Mouse (Mus musculus) forelimb bud, embryonic 11.5 days (tissue): ENCODE measurements at regions not wholly inside any gene's neighbourhood (a gene's known extent, or its start where the extent isn't known, plus 50 kb on each side); places are given as distances from the start of the nearest gene placed in this dataset.
"Not testable (repeated sequence)": the region's sequence is repeated elsewhere in the genome, so short reads cannot be mapped to it uniquely, and the experiment has no call there.

Experiments
- DNase-seq: peaks from one replicate; pipeline ENCODE4 v3.0.0-alpha.2; 2012; ENCODE audit warnings: low read depth, low spot score

GRCm38 (mm10) chr15:96031085-96031780, 240.6 kb downstream of the Ano6 start:
- no peak for DNase-seq

GRCm38 (mm10) chr15:96035273-96035672, 244.6 kb downstream of the Ano6 start:
- DNase-seq: no peak

- no peak for DNase-seq
These were observed 241.8 kb upstream of the Arid2 start for GRCm38 (mm10) chr15:96045561-96045960.

GRCm38 (mm10) chr15:96046651-96047050, 240.7 kb upstream of the Arid2 start:
- DNase-seq: peak; percentile 68

GRCm38 (mm10) chr15:96050416-96050815, 236.9 kb upstream of the Arid2 start:
- no peak for DNase-seq

- DNase-seq: no peak
These were observed 234.7 kb upstream of the Arid2 start for GRCm38 (mm10) chr15:96052586-96052985.

- DNase-seq: no peak
These were observed 232.0 kb upstream of the Arid2 start for GRCm38 (mm10) chr15:96055361-96055760.

GRCm38 (mm10) chr15:96055796-96056473, 231.4 kb upstream of the Arid2 start:
- DNase-seq: no peak

- DNase-seq: no peak
These were observed 227.7 kb upstream of the Arid2 start for GRCm38 (mm10) chr15:96059623-96060022.

- DNase-seq: no peak
These were observed 222.7 kb upstream of the Arid2 start for GRCm38 (mm10) chr15:96064499-96065217.

- no peak for DNase-seq
These were observed 211.7 kb upstream of the Arid2 start for GRCm38 (mm10) chr15:96075615-96076014.

- DNase-seq: no peak
These were observed 209.6 kb upstream of the Arid2 start for GRCm38 (mm10) chr15:96077756-96078155.

- DNase-seq: no peak
These were observed 208.7 kb upstream of the Arid2 start for GRCm38 (mm10) chr15:96078580-96078979.

- DNase-seq: no peak
These were observed 197.6 kb upstream of the Arid2 start for GRCm38 (mm10) chr15:96089676-96090075.

- no peak for DNase-seq
These were observed 190.9 kb upstream of the Arid2 start for GRCm38 (mm10) chr15:96096438-96096837.

GRCm38 (mm10) chr15:96098821-96099220, 188.5 kb upstream of the Arid2 start:
- no peak for DNase-seq

- DNase-seq: not testable (repeated sequence)
These were observed 187.3 kb upstream of the Arid2 start for GRCm38 (mm10) chr15:96099844-96100640.

GRCm38 (mm10) chr15:96103737-96104136, 183.6 kb upstream of the Arid2 start:
- DNase-seq: no peak

- no peak for DNase-seq
These were observed 179.8 kb upstream of the Arid2 start for GRCm38 (mm10) chr15:96107503-96107902.

GRCm38 (mm10) chr15:96113091-96113490, 174.2 kb upstream of the Arid2 start:
- no peak for DNase-seq

- DNase-seq: no peak
These were observed 172.7 kb upstream of the Arid2 start for GRCm38 (mm10) chr15:96114616-96115015.

GRCm38 (mm10) chr15:96115196-96115595, 172.1 kb upstream of the Arid2 start:
- DNase-seq: no peak
